Mouse (Mus musculus) heart, postnatal 14 days (tissue): ENCODE results near the gene Stx4a. TPM values are rescaled to one million over a fixed set of nuclear protein-coding genes. Genes with fewer than 3 reads are reported as not detected.

ENCODE experiments used
- DNase-seq, 2 experiments: peaks; one replicate each; pipeline ENCODE4 v3.0.0; 2021 to 2022
- intact Hi-C: fragments of 180-260 bp; cut with DNase I; formaldehyde crosslinking; loops from one replicate; pipeline ENCODE4 v1.15.1; 2025
- total RNA-seq, 2 experiments: library from RNA; stranded (reverse); gene quantifications; 2 replicates each; pipeline ENCODE4 v1.2.3; 2021

Stx4a gene
- total RNA-seq, 2 experiments from 2014 or later: 66.7 to 68.1 TPM

- intact Hi-C loops: no loop called here
- DNase-seq: no peak
Measured at GRCm38 (mm10) chr7:127849973-127850875, 26.1 kb downstream of the Stx4a start.

- no peak for DNase-seq
- intact Hi-C loops: no loop called here
Measured at GRCm38 (mm10) chr7:127850906-127851305, 26.8 kb downstream of the Stx4a start.

- intact Hi-C loops: no loop called here
- DNase-seq: no peak
Measured at GRCm38 (mm10) chr7:127858258-127858657, 34.2 kb downstream of the Stx4a start.

- intact Hi-C loops: no loop called here
- no peak for DNase-seq
Measured at GRCm38 (mm10) chr7:127866434-127866833, 42.3 kb downstream of the Stx4a start.

- intact Hi-C loops: loop anchor here (2.0 kb wide), 1 partner anchor 21 kb away; no protein-coding TSS in a partner anchor
- no peak for DNase-seq
Measured at GRCm38 (mm10) chr7:127867641-127868040, 43.5 kb downstream of the Stx4a start.

- intact Hi-C loops: loop anchor here (2.0 kb wide), 1 partner anchor 22 kb away; no protein-coding TSS in a partner anchor
- peak; percentile 46 to 64 for DNase-seq
Measured at GRCm38 (mm10) chr7:127869149-127869810, 45.2 kb downstream of the Stx4a start.

- intact Hi-C loops: no loop called here
- no peak for DNase-seq
Measured at GRCm38 (mm10) chr7:127870136-127870821, 46.2 kb downstream of the Stx4a start.

GRCm38 (mm10) chr7:127874812-127875626 is 50.9 kb downstream of the Stx4a start:
- DNase-seq: no peak
- intact Hi-C loops: loop anchor here (2.0 to 5.0 kb wide), 2 partner anchors 30 to 98 kb away; partner anchors contain the start of gene Setd1a

- intact Hi-C loops: loop anchor here (1.0 to 5.0 kb wide), 3 partner anchors 31 to 98 kb away; partner anchors contain the start of genes Hsd3b7 and Setd1a
- DNase-seq: peak; percentile 93
Measured at GRCm38 (mm10) chr7:127875627-127876001, 51.5 kb downstream of the Stx4a start.

- intact Hi-C loops: loop anchor here (1.0 to 5.0 kb wide), 2 partner anchors 76 to 99 kb away; partner anchors contain the start of genes Hsd3b7 and Setd1a
- DNase-seq: peak; percentile 79 to 80
Measured at GRCm38 (mm10) chr7:127876041-127876466, 52.0 kb downstream of the Stx4a start, which contains the start of gene Zfp646. Zfp646 (plus strand) TSS chr7:127876221.

GRCm38 (mm10) chr7:127876467-127877348 is 52.6 kb downstream of the Stx4a start, which contains the start of gene Zfp668:
Zfp668 (minus strand) TSS chr7:127876828.
- intact Hi-C loops: loop anchor here (1.0 to 5.0 kb wide), 2 partner anchors 76 to 99 kb away; partner anchors contain the start of genes Hsd3b7 and Setd1a

GRCm38 (mm10) chr7:127879301-127879700 is 55.2 kb downstream of the Stx4a start:
- DNase-seq: no peak
- intact Hi-C loops: loop anchor here (5.0 kb wide), 1 partner anchor 102 kb away; the partner anchor contains the start of gene Setd1a

More at GRCm38 (mm10) chr7:127876467-127877348, 52.6 kb downstream of the Stx4a start, which contains the start of gene Zfp668:
- peak; percentile 88 to 93 for DNase-seq

- intact Hi-C loops: no loop called here
- DNase-seq: no peak
Measured at GRCm38 (mm10) chr7:127880431-127880830, 56.3 kb downstream of the Stx4a start.

GRCm38 (mm10) chr7:127885951-127886350 is 61.9 kb downstream of the Stx4a start:
- intact Hi-C loops: no loop called here
- peak; percentile 79 to 80 for DNase-seq

- no peak for DNase-seq
- intact Hi-C loops: no loop called here
Measured at GRCm38 (mm10) chr7:127886551-127886950, 62.5 kb downstream of the Stx4a start.

- intact Hi-C loops: no loop called here
- DNase-seq: no peak
Measured at GRCm38 (mm10) chr7:127887191-127887590, 63.1 kb downstream of the Stx4a start.

GRCm38 (mm10) chr7:127887781-127888180 is 63.7 kb downstream of the Stx4a start:
- DNase-seq: no peak
- intact Hi-C loops: no loop called here

GRCm38 (mm10) chr7:127888821-127889220 is 64.7 kb downstream of the Stx4a start:
- intact Hi-C loops: no loop called here
- DNase-seq: no peak
